Mouse (Mus musculus) E14TG2a.4 (cell line): ENCODE results near the gene Shb.
"Not testable (repeated sequence)": the region's sequence is repeated elsewhere in the genome, so short reads cannot be mapped to it uniquely, and the experiment has no call there.

Source experiments
- CTCF ChIP-seq: conservative IDR thresholded peaks from 2 replicates; pipeline ENCODE4 v1.5.1; 2014; ENCODE audit warnings: low read length
- NANOG ChIP-seq: IDR thresholded peaks from 2 replicates; pipeline ENCODE4 v1.6.1; 2014; ENCODE audit warnings: borderline replicate concordance, low read length, mixed read lengths

DNA sequence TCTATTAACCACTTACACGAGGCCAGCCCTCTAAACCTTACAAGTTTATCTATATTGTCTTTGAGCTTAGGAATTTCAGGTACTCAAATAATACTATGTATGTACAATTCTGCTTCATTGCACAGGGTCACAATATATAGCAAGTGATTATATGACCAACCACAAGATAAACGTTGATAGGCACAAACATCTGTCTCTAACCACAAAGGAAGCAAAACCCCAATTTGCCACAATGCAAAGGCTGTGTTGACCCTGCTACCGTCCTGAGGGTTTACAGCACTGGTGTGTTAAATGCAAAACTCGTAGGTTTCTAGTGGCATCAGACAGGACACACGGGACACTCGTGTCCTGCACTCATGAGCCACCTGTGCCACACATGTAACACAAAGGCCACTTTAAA is 136.1 kb downstream of the Shb start:
- TF ChIP-seq CTCF, NANOG: not testable (repeated sequence)
